Mouse (Mus musculus): ENCODE results near the gene Fbxl15.

GRCm38 (mm10) chr19:46350168-46350932 is 22.4 kb downstream of the Fbxl15 start, which contains the start of gene 2310034G01Rik:
- no peak for TF ChIP-seq CTCF (IDR thresholded peaks at IDR 0.05; ENCODE audit: borderline replicate concordance, insufficient read depth, low read length)
- no peak for TF ChIP-seq POLR2A (IDR thresholded peaks at IDR 0.05; ENCODE audit: low read depth, low read length)

Data from embryonic fibroblast, embryonic 13.5 days (primary cell).